ENCODE assay signal across 22 mouse cellular contexts in genomic region chr11:46480517-46480916, GRCm38 (mm10). TPM values are rescaled to one million over a fixed set of nuclear protein-coding genes. Genes with fewer than 3 reads are reported as not detected.
DNase-seq lines count a peak whose midpoint lies in the region; ATAC-seq and TF ChIP-seq lines count a peak whose summit lies in the region.
"Had no signal": no experiment of that assay in that cellular context is flagged by ENCODE, and none has a peak within 500 bp of the region (broad histone marks: within the 10 kb centered on the region; RNA-seq: fewer than 3 reads in every experiment).

No protein-coding gene starts in this region.

- no peak for TF ChIP-seq POLR2A in liver, adult 2 months (IDR thresholded peaks at IDR 0.05; ENCODE audit: extremely low read depth, insufficient read depth, low read length)

- H3K4me3 ChIP-seq in heart, embryonic 12.5 days: no peak overlapping the region
- H3K4me3 ChIP-seq in liver, adult 2 months (ENCODE audit: insufficient read depth, low read depth, low read length): no peak overlapping the region
- no peak overlapping the region for H3K4me3 ChIP-seq in liver, embryonic 12.5 days
- H3K4me3 ChIP-seq in brown adipose tissue, adult 24 weeks (ENCODE audit: insufficient read depth, low read depth, low read length): no peak overlapping the region
- H3K4me3 ChIP-seq: gastrocnemius, adult 2 months; liver, embryonic 13.5 days had no signal

- H3K4me1 ChIP-seq in heart, embryonic 12.5 days (replicated peaks): no peaks in the 10 kb centered on the region
- H3K4me1 ChIP-seq in liver, adult 2 months (ENCODE audit: control insufficient read depth, insufficient read depth, low read length): no peaks in the 10 kb centered on the region
- H3K4me1 ChIP-seq in liver, embryonic 12.5 days: no peaks in the 10 kb centered on the region
- no peaks in the 10 kb centered on the region for H3K4me1 ChIP-seq in brown adipose tissue, adult 24 weeks (ENCODE audit: control insufficient read depth, insufficient read depth, insufficient read length, low read length)
- H3K4me1 ChIP-seq: liver, embryonic 13.5 days had no signal

- no peak overlapping the region for H3K4me2 ChIP-seq in heart, embryonic 12.5 days
- no peak overlapping the region for H3K4me2 ChIP-seq in liver, embryonic 12.5 days
- H3K4me2 ChIP-seq: hindbrain, embryonic 14.5 days; liver, embryonic 13.5 days; midbrain, embryonic 11.5 days had no signal

- no peaks in the 10 kb centered on the region for H3K27me3 ChIP-seq in heart, embryonic 12.5 days (replicated peaks)
- no peaks in the 10 kb centered on the region for H3K27me3 ChIP-seq in liver, adult 2 months (ENCODE audit: control insufficient read depth, insufficient read depth, low read length)
- H3K27me3 ChIP-seq in liver, embryonic 12.5 days (replicated peaks): no peaks in the 10 kb centered on the region
- H3K27me3 ChIP-seq: liver, embryonic 13.5 days had no signal

- 0 out of 2 replicates have a peak, but pooled peaks cover 4% of the 10 kb centered on the region for H3K9me3 ChIP-seq in heart, embryonic 12.5 days (replicated peaks)
- no peaks in the 10 kb centered on the region for H3K9me3 ChIP-seq in liver, embryonic 12.5 days (replicated peaks)
- H3K9me3 ChIP-seq: G1E; liver, embryonic 13.5 days had no signal

- no peak for ATAC-seq in heart, embryonic 12.5 days (ENCODE audit: insufficient number of reproducible peaks, low FRiP score)
- no peak for ATAC-seq in liver, embryonic 12.5 days
- no peak for ATAC-seq in activated CD4-positive, CD25-positive, alpha-beta regulatory T cell, adult 4 months

- H3K79me2 ChIP-seq in liver, adult 2 months (ENCODE audit: control insufficient read depth, insufficient read depth, low read length): no peaks in the 10 kb centered on the region

- no peak for TF ChIP-seq CTCF in liver, adult 2 months (IDR thresholded peaks at IDR 0.05; ENCODE audit: low read depth, low read length)

- H3K9ac ChIP-seq in heart, embryonic 12.5 days: no peak overlapping the region
- no peak overlapping the region for H3K9ac ChIP-seq in liver, adult 2 months (ENCODE audit: low read depth, low read length)
- no peak overlapping the region for H3K9ac ChIP-seq in liver, embryonic 12.5 days
- H3K9ac ChIP-seq: hindbrain, embryonic 14.5 days; liver, embryonic 13.5 days had no signal

- peak; percentile 9 for DNase-seq in heart, adult 8-10 months (ENCODE audit: low spot score)
- DNase-seq in liver, adult 2 months (ENCODE audit: extremely low read depth, low read depth, low spot score): peak; percentile 50
- DNase-seq in monocyte, adult 2 months (ENCODE audit: low read depth in 1 of 2, low spot score in 2 of 2): peak; percentile 57
- DNase-seq in cerebellum, postnatal 36 days: no peak
- DNase-seq: cerebellum, adult 2 months; gastrocnemius, adult 2 months; kidney, adult 8-10 months; liver, embryonic 13.5 days; thymus, postnatal 36 days had no signal

- 72% methylated on average over 7 of the region's 7 CpGs for WGBS in heart, embryonic 12.5 days
- WGBS in liver, adult 2 months: 69% methylated on average over 7 of the region's 7 CpGs
- 26% methylated on average over 7 of the region's 7 CpGs for WGBS in liver, embryonic 12.5 days (ENCODE audit: insufficient replicate concordance)

- no peak overlapping the region for H3K27ac ChIP-seq in heart, embryonic 12.5 days (ENCODE audit: poor library complexity, severe bottlenecking)
- no peak overlapping the region for H3K27ac ChIP-seq in liver, adult 2 months (replicated peaks; ENCODE audit: insufficient read depth, low read depth, low read length)
- H3K27ac ChIP-seq in liver, embryonic 12.5 days: no peak overlapping the region
- H3K27ac ChIP-seq in brown adipose tissue, adult 24 weeks (replicated peaks; ENCODE audit: low read depth, low read length): peak overlapping the region; percentile 39
- H3K27ac ChIP-seq: gastrocnemius, adult 2 months; hindbrain, embryonic 14.5 days; liver, embryonic 13.5 days had no signal

- no peaks in the 10 kb centered on the region for H3K36me3 ChIP-seq in heart, embryonic 12.5 days
- no peaks in the 10 kb centered on the region for H3K36me3 ChIP-seq in liver, adult 2 months (ENCODE audit: control insufficient read depth, insufficient read depth, low read length)
- H3K36me3 ChIP-seq in liver, embryonic 12.5 days: no peaks in the 10 kb centered on the region
- H3K36me3 ChIP-seq: liver, embryonic 13.5 days had no signal

RNA-seq across cellular contexts. Expression of gene Havcr2, which starts 25.8 kb away (rescaled TPM):
- total RNA-seq in heart, adult 8-10 months (2022): under 1 TPM in 3 of 4 experiments, not detected in 1; 0.19 to 0.38 (median 0.30) TPM
- polyA plus RNA-seq in heart, embryonic 12.5 days (2016; fragmentation: Nextera tagmentation; extraction: Ambion mirVana): 0.10 and 0.19 TPM in 2 replicates
- total RNA-seq in liver, adult 2 months (2014; rRNA removed): 0.18 and 0.27 TPM in 2 replicates
- polyA plus RNA-seq in liver, adult 2 months (2012; rRNA removed): 0.02 TPM in 1 of 2 replicates, not detected in the other
- polyA plus RNA-seq in liver, embryonic 12.5 days (2016; fragmentation: Nextera tagmentation; extraction: Ambion mirVana): 0.07 and 0.17 TPM in 2 replicates
- polyA plus RNA-seq in brown adipose tissue, adult 24 weeks (2012; ENCODE audit: insufficient read depth, insufficient read length, missing spikeins): not detected in 2 replicates
- 1 to 10 TPM; 5.5 to 8.1 TPM for polyA plus RNA-seq in activated CD4-positive, CD25-positive, alpha-beta regulatory T cell, adult 4 months (2017; shearing (Covaris generic))
- polyA plus RNA-seq: stomach, embryonic 14.5 days had no signal

RNA-seq across cellular contexts. Expression of gene Gm12169, which starts 43.5 kb away (rescaled TPM):
- total RNA-seq in heart, adult 8-10 months (2022): not detected
- not detected in 2 replicates for polyA plus RNA-seq in heart, embryonic 12.5 days (2016; fragmentation: Nextera tagmentation; extraction: Ambion mirVana)
- total RNA-seq in liver, adult 2 months (2014; rRNA removed): not detected in 2 replicates
- polyA plus RNA-seq in liver, adult 2 months (2012; rRNA removed): not detected in 2 replicates
- not detected in 2 replicates for polyA plus RNA-seq in liver, embryonic 12.5 days (2016; fragmentation: Nextera tagmentation; extraction: Ambion mirVana)
- polyA plus RNA-seq in brown adipose tissue, adult 24 weeks (2012; ENCODE audit: insufficient read depth, insufficient read length, missing spikeins): not detected in 2 replicates
- polyA plus RNA-seq in activated CD4-positive, CD25-positive, alpha-beta regulatory T cell, adult 4 months (2017; shearing (Covaris generic)): 1 to 10 TPM in 1 of 2 experiments, not detected in 1; 1.7 TPM
- total RNA-seq: adrenal gland, postnatal 4 days; G1E; gastrocnemius, adult 2 months; left cerebral cortex, adult 18-20 months had no signal
- polyA plus RNA-seq: C2C12; cerebellum, adult 2 months; forebrain, embryonic 11.5 days; G1E; heart, embryonic 14.5 days; hindbrain, embryonic 14.5 days; liver, embryonic 13.5 days; midbrain, embryonic 11.5 days; stomach, embryonic 14.5 days had no signal

RNA-seq across cellular contexts. Expression of gene Med7, which starts 43.8 kb away (rescaled TPM):
- total RNA-seq in heart, adult 8-10 months (2022): 10 to 100 TPM; 15.5 to 23.2 (median 17.7) TPM
- polyA plus RNA-seq in heart, embryonic 12.5 days (2016; fragmentation: Nextera tagmentation; extraction: Ambion mirVana): 54.9 and 56.8 TPM in 2 replicates
- 12.0 and 14.8 TPM in 2 replicates for total RNA-seq in liver, adult 2 months (2014; rRNA removed)
- polyA plus RNA-seq in liver, adult 2 months (2012; rRNA removed): 9.1 and 14.7 TPM in 2 replicates
- polyA plus RNA-seq in liver, embryonic 12.5 days (2016; fragmentation: Nextera tagmentation; extraction: Ambion mirVana): 66.0 and 71.2 TPM in 2 replicates
- polyA plus RNA-seq in brown adipose tissue, adult 24 weeks (2012; ENCODE audit: insufficient read depth, insufficient read length, missing spikeins): 18.0 and 27.4 TPM in 2 replicates
- 10 to 100 TPM; 41.5 to 42.1 TPM for polyA plus RNA-seq in activated CD4-positive, CD25-positive, alpha-beta regulatory T cell, adult 4 months (2017; shearing (Covaris generic))

Comparison
In these comparisons a context has a peak if more than half of its experiments do, and no peak if none do; other contexts are left out.
1. DNase-seq: peak in heart, adult 8-10 months (single experiment), liver, adult 2 months (single experiment) and monocyte, adult 2 months (2 of 2); none in cerebellum, postnatal 36 days (0 of 2).